ENCODE assay signal across 26 mouse cellular contexts in genomic region chr2:27368980-27369379, GRCm38 (mm10). TPM values are rescaled to one million over a fixed set of nuclear protein-coding genes. Genes with fewer than 3 reads are reported as not detected.
DNase-seq lines count a peak whose midpoint lies in the region; ATAC-seq lines count a peak whose summit lies in the region.
"Had no signal": no experiment of that assay in that cellular context is flagged by ENCODE, and none has a peak within 500 bp of the region (broad histone marks: within the 10 kb centered on the region; RNA-seq: fewer than 3 reads in every experiment).

No protein-coding gene starts in this region.

- H3K9me3 ChIP-seq in neural tube, embryonic 13.5 days = no peaks in the 10 kb centered on the region
- no peaks in the 10 kb centered on the region for H3K9me3 ChIP-seq in neural tube, embryonic 15.5 days (replicated peaks)
- H3K9me3 ChIP-seq in lung, embryonic 16.5 days (ENCODE audit: control insufficient read depth, low read length) = no peaks in the 10 kb centered on the region
- no peaks in the 10 kb centered on the region for H3K9me3 ChIP-seq in forebrain, embryonic 13.5 days (replicated peaks)
- H3K9me3 ChIP-seq: embryonic facial prominence, embryonic 13.5 days; liver, embryonic 12.5 days; midbrain, embryonic 10.5 days; stomach, embryonic 15.5 days had no signal

- DNase-seq in lung, postnatal 36 days = peak; percentile 82
- DNase-seq in testis, postnatal 10 days (ENCODE audit: low spot score) = no peak
- DNase-seq in ovary, postnatal 36 days (ENCODE audit: low spot score) = no peak
- DNase-seq: adrenal gland, postnatal 36 days; cerebellum, adult 18-20 months; cerebellum, postnatal 10 days; gastrocnemius, postnatal 10 days; heart, postnatal 14 days; kidney, adult 11 months; kidney, postnatal 14 days; liver, postnatal 0 days; retina, postnatal 1 day; right cerebral cortex, postnatal 14 days; thymus, postnatal 14 days had no signal

- H3K27ac ChIP-seq in neural tube, embryonic 13.5 days (replicated peaks) = peak overlapping the region; percentile 46; the same call in 1 of the 2 replicates
- no peak overlapping the region; the same call in 1 of the 2 replicates for H3K27ac ChIP-seq in neural tube, embryonic 15.5 days (replicated peaks)
- H3K27ac ChIP-seq in lung, embryonic 16.5 days (ENCODE audit: low read length) = no peak overlapping the region
- H3K27ac ChIP-seq in forebrain, embryonic 13.5 days = no peak overlapping the region
- H3K27ac ChIP-seq: embryonic facial prominence, embryonic 13.5 days; hindbrain, postnatal 0 days; left cerebral cortex, adult 2 months; liver, embryonic 12.5 days; stomach, embryonic 15.5 days had no signal

- ATAC-seq in neural tube, embryonic 13.5 days (ENCODE audit: low read depth) = no peak
- no peak for ATAC-seq in neural tube, embryonic 15.5 days (ENCODE audit: low FRiP score)
- peak; percentile 66; the same call in 1 of the 2 replicates for ATAC-seq in lung, embryonic 16.5 days (ENCODE audit: low read depth)
- no peak for ATAC-seq in forebrain, embryonic 13.5 days
- ATAC-seq: hindbrain, postnatal 0 days; liver, embryonic 12.5 days; liver, postnatal 0 days; midbrain, embryonic 16.5 days had no signal

- WGBS in neural tube, embryonic 13.5 days = 42% methylated on average over 8 of the region's 8 CpGs
- WGBS in neural tube, embryonic 15.5 days = 41% methylated on average over 8 of the region's 8 CpGs
- 70% methylated on average over 8 of the region's 8 CpGs for WGBS in lung, embryonic 16.5 days
- 80% methylated on average over 8 of the region's 8 CpGs for WGBS in forebrain, embryonic 13.5 days

- no peak overlapping the region for H3K9ac ChIP-seq in neural tube, embryonic 13.5 days
- no peak overlapping the region for H3K9ac ChIP-seq in neural tube, embryonic 15.5 days (replicated peaks)
- no peak overlapping the region for H3K9ac ChIP-seq in lung, embryonic 16.5 days (ENCODE audit: low read length)
- H3K9ac ChIP-seq in forebrain, embryonic 13.5 days = no peak overlapping the region
- H3K9ac ChIP-seq: embryonic facial prominence, embryonic 13.5 days; liver, embryonic 12.5 days; liver, postnatal 0 days; stomach, embryonic 15.5 days had no signal

- no peak overlapping the region for H3K4me3 ChIP-seq in neural tube, embryonic 13.5 days
- H3K4me3 ChIP-seq in neural tube, embryonic 15.5 days (replicated peaks) = no peak overlapping the region
- no peak overlapping the region for H3K4me3 ChIP-seq in lung, embryonic 16.5 days (ENCODE audit: low read length)
- H3K4me3 ChIP-seq in forebrain, embryonic 13.5 days = no peak overlapping the region
- H3K4me3 ChIP-seq: embryonic facial prominence, embryonic 13.5 days; left cerebral cortex, adult 2 months; liver, embryonic 12.5 days; midbrain, embryonic 10.5 days; stomach, embryonic 15.5 days had no signal

- H3K36me3 ChIP-seq in neural tube, embryonic 13.5 days = no peaks in the 10 kb centered on the region
- no peaks in the 10 kb centered on the region for H3K36me3 ChIP-seq in neural tube, embryonic 15.5 days
- H3K36me3 ChIP-seq in lung, embryonic 16.5 days (ENCODE audit: control insufficient read depth, insufficient read depth, low read length) = no peaks in the 10 kb centered on the region
- H3K36me3 ChIP-seq in forebrain, embryonic 13.5 days (ENCODE audit: poor library complexity, severe bottlenecking) = no peaks in the 10 kb centered on the region
- H3K36me3 ChIP-seq: embryonic facial prominence, embryonic 13.5 days; G1E; liver, embryonic 12.5 days; stomach, embryonic 15.5 days had no signal

- no peaks in the 10 kb centered on the region for H3K27me3 ChIP-seq in neural tube, embryonic 13.5 days
- H3K27me3 ChIP-seq in neural tube, embryonic 15.5 days (replicated peaks) = no peaks in the 10 kb centered on the region
- no peaks in the 10 kb centered on the region for H3K27me3 ChIP-seq in lung, embryonic 16.5 days (ENCODE audit: control insufficient read depth, insufficient read depth, low read depth, low read length)
- H3K27me3 ChIP-seq in forebrain, embryonic 13.5 days = no peaks in the 10 kb centered on the region
- H3K27me3 ChIP-seq: embryonic facial prominence, embryonic 13.5 days; liver, embryonic 12.5 days; stomach, embryonic 15.5 days had no signal

- H3K4me2 ChIP-seq in neural tube, embryonic 13.5 days = no peak overlapping the region
- no peak overlapping the region for H3K4me2 ChIP-seq in neural tube, embryonic 15.5 days
- H3K4me2 ChIP-seq in lung, embryonic 16.5 days (ENCODE audit: low read depth, low read length) = no peak overlapping the region
- no peak overlapping the region for H3K4me2 ChIP-seq in forebrain, embryonic 13.5 days
- H3K4me2 ChIP-seq: embryonic facial prominence, embryonic 13.5 days; liver, embryonic 12.5 days; stomach, embryonic 15.5 days had no signal

- H3K4me1 ChIP-seq in neural tube, embryonic 13.5 days (replicated peaks) = peaks cover 82% of the 10 kb centered on the region
- peaks cover 68% of the 10 kb centered on the region for H3K4me1 ChIP-seq in neural tube, embryonic 15.5 days
- H3K4me1 ChIP-seq in lung, embryonic 16.5 days (replicated peaks; ENCODE audit: control insufficient read depth, insufficient read depth, low read length) = peaks cover 13% of the 10 kb centered on the region
- no peaks in the 10 kb centered on the region for H3K4me1 ChIP-seq in forebrain, embryonic 13.5 days

RNA-seq across cellular contexts. Expression of gene Vav2, which starts 57.9 kb away (rescaled TPM):
- polyA plus RNA-seq in neural tube, embryonic 13.5 days (2015; fragmentation: Nextera tagmentation; extraction: Ambion mirVana) = 14.8 and 15.3 TPM in 2 replicates
- polyA plus RNA-seq in neural tube, embryonic 15.5 days (2015; fragmentation: Nextera tagmentation; extraction: Ambion mirVana) = 12.4 and 15.5 TPM in 2 replicates
- 8.6 and 8.7 TPM in 2 replicates for polyA plus RNA-seq in lung, embryonic 16.5 days (2015; fragmentation: Nextera tagmentation; extraction: Ambion mirVana)
- 8.7 and 8.8 TPM in 2 replicates for polyA plus RNA-seq in forebrain, embryonic 13.5 days (2015; fragmentation: Nextera tagmentation; extraction: Ambion mirVana)
